Mouse (Mus musculus) hindbrain, embryonic 16.5 days (tissue): Measurements from ENCODE around the gene Pkd1l2. TPM values are rescaled to one million over a fixed set of nuclear protein-coding genes. Genes with fewer than 3 reads are reported as not detected.

Source experiments
- ATAC-seq: fragments of 200-750 bp; cut with Nextera tagmentation; 2 replicates; pipeline ENCODE4 v1.8.0; 2017; ENCODE audit warnings: moderate TSS enrichment, moderate library complexity
- H3K27ac ChIP-seq: fragments of 300-500 bp; sonication (generic); 2 replicates; pipeline ENCODE4 v1.5.1; 2014; ENCODE audit warnings: low read depth, mild to moderate bottlenecking, control low read depth, low read length, moderate library complexity
- H3K27me3 ChIP-seq: fragments of 300-500 bp; sonication (generic); replicated peaks from 2 replicates; pipeline ENCODE4 v1.6.1; 2014; ENCODE audit warnings: low read length; ENCODE audit not compliant: control insufficient read depth, insufficient read depth
- H3K36me3 ChIP-seq: fragments of 300-500 bp; sonication (generic); 2 replicates; pipeline ENCODE4 v1.6.1; 2014; ENCODE audit warnings: mild to moderate bottlenecking, low read length, moderate library complexity, mixed read lengths; ENCODE audit not compliant: control insufficient read depth, insufficient read depth
- H3K4me1 ChIP-seq: fragments of 300-500 bp; sonication (generic); 2 replicates; pipeline ENCODE4 v1.6.1; 2014; ENCODE audit warnings: low read depth, low read length; ENCODE audit not compliant: control insufficient read depth, insufficient read depth
- H3K4me2 ChIP-seq: fragments of 300-500 bp; sonication (generic); 2 replicates; pipeline ENCODE4 v1.6.1; 2014; ENCODE audit warnings: mild to moderate bottlenecking, low read length, control low read depth, moderate library complexity
- H3K4me3 ChIP-seq: fragments of 300-500 bp; sonication (generic); 2 replicates; pipeline ENCODE4 v1.5.1; 2014; ENCODE audit warnings: mild to moderate bottlenecking, low read length, control low read depth, moderate library complexity
- H3K9ac ChIP-seq: fragments of 300-500 bp; sonication (generic); 2 replicates; pipeline ENCODE4 v1.6.1; 2014; ENCODE audit warnings: low read depth, mild to moderate bottlenecking, control low read depth, low read length, moderate library complexity
- H3K9me3 ChIP-seq: fragments of 300-500 bp; sonication (generic); 2 replicates; pipeline ENCODE4 v1.6.1; 2014; ENCODE audit warnings: mild to moderate bottlenecking, low read length, moderate library complexity; ENCODE audit not compliant: control insufficient read depth
- WGBS: fragments of 180-500 bp; shearing (Covaris S2); extraction: QIAGEN DNeasy Blood & Tissue Kit; methylation state at CpG from one replicate; pipeline ENCODE4 v1.1.7; 2014; 5-methylcytosine and 5-hydroxymethylcytosine counted together
- polyA plus RNA-seq: library from polyadenylated mRNA; unstranded; fragments of >200 nt; fragmentation: Nextera tagmentation; extraction: Ambion mirVana; gene quantifications from 2 replicates; pipeline ENCODE4 v1.2.1, GENCODE M21; 2015

The Pkd1l2 gene
- polyA plus RNA-seq, 1 experiment from 2014 or later: 0.05 TPM

DNA sequence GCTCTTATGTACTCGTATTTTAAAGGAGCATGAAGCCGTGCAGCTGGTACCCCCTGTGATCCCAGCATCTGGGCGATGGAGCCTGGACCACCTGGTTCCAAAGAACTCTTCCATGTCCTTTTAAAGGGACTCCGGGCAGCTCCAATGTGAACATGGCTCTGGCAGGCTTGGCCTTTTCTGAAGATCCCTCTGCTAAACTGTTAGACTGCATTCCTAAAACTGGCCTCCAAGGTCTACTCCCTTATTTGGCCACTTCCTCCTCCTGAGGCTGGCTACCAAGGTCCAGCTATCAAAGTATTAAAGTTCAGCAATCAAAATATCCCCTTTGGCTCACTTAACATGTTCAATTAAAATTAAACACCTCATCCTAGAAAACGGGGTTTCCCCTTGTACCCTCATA is 54.6 kb downstream of the Pkd1l2 start:
- H3K27ac ChIP-seq: no peak overlapping the region
- WGBS: 90% methylated on average over 5 of the region's 5 CpGs
- no peak overlapping the region for H3K4me2 ChIP-seq
- H3K9me3 ChIP-seq: no peaks in the 10 kb centered on the region
- H3K27me3 ChIP-seq: no peaks in the 10 kb centered on the region
- H3K4me3 ChIP-seq: no peak overlapping the region
- H3K9ac ChIP-seq: no peak overlapping the region
- H3K4me1 ChIP-seq: no peaks in the 10 kb centered on the region
- H3K36me3 ChIP-seq: no peaks in the 10 kb centered on the region
- no peak for ATAC-seq

DNA sequence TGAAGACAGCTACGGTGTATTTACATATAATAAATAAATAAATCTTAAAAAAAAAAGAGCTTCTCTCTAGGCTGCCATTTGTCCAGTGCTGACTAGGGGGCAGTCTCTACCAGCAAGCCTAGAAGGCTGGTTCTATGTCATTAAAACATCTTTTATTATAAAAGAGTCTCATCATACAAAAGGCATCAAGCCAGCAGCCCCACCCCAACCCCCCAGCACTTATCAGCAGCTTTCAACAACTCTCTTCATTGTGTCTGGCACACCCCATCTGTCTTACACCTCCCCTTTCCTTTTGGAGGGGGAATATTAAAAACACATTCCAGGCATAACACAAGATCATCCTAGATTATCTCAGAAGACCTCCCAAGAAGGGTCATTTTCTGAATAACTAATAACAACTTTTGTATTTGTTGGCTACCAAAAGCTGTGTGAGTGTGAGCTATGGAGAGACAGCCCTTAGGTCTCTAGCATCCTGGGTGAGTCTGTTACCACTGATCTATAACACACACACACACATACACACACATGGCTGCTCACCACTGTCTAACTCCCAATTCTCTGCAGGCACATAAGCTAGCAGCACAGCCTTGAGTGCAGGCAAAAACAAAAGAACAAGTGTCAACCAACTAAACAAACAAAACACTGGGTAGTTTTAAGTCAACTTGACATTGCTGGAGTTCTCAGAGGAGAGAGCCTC is 59.8 kb downstream of the Pkd1l2 start:
- no peaks in the 10 kb centered on the region for H3K36me3 ChIP-seq
- H3K9me3 ChIP-seq: no peaks in the 10 kb centered on the region
- H3K4me1 ChIP-seq: no peaks in the 10 kb centered on the region
- 70% methylated on average over 1 of the region's 1 CpGs for WGBS
- H3K4me2 ChIP-seq: no peak overlapping the region
- ATAC-seq: no peak
- H3K4me3 ChIP-seq: no peak overlapping the region
- no peak overlapping the region for H3K9ac ChIP-seq
- H3K27ac ChIP-seq: no peak overlapping the region
- H3K27me3 ChIP-seq: no peaks in the 10 kb centered on the region

DNA sequence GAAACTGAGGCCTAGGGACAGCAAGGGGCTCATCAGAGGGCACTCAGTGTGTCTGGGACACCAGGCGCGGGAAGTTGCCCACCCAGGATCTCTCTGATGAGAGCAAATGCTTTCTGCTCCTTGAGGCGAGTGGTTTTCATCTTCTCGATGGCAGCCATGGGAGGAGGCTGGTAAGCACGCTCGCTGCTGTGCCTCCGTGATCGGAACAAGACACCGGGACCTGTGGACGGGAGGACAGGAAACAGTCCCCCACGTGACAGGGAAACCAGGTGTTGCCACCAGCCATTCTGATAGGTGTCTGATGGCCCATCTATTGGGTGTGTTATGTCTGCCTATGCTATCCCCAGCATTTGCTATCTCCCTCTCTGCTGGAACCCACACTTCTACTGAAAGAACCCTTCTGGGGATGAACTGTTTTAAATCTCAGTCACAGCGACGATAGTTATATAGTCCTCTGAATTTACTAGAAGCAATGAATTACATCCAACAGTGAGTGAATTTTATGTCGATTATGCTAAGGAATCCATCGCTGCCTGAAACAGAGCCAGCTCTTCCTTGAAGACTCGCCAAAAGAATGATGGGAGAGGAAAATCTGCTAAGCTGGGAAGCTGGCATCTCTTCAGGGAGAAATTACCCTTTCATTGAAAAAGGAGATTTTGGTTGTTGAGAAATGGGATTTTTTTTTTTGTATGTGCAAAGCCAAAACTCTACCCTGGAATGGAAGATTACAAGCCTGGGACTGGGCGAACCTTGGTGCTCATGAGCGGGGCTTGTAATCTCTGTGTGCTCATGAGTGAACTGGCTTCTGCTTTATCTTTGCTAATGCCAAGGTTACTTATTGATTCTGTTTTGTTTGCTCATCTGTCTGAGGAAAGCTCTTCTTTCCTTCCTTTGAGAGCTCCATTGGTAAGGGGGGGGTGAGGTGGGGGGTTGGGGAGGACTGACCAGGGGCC is 62.6 kb downstream of the Pkd1l2 start:
- Histone ChIP-seq H3K36me3 (no peaks in the 10 kb centered on the region), H3K27ac (no peak overlapping the region), H3K27me3 (no peaks in the 10 kb centered on the region), H3K4me3 (no peak overlapping the region), H3K9me3 (no peaks in the 10 kb centered on the region), H3K4me2 (no peak overlapping the region), H3K4me1 (no peaks in the 10 kb centered on the region), H3K9ac (no peak overlapping the region)
- 83% methylated on average over 18 of the region's 18 CpGs for WGBS
- ATAC-seq: no peak

DNA sequence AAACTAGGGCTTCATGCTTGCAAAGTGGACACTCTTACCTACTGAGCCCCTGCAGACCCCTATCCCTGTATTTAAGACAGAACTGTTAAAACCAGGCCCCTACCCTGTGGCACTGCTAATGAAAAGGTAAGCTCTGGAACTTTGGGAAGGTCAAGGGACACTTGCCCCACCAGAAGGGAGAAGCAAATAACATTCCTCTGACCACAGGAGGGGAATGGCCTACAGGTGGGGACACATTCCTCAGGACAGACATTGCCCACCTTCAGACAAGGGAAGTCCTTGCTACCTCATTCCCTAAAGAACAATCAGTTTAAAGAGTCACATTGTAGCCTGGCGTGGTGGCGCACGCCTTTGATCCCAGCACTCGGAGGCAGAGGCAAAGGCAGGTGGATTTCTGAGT is 64.4 kb downstream of the Pkd1l2 start:
- ATAC-seq: no peak
- no peaks in the 10 kb centered on the region for H3K9me3 ChIP-seq

DNA sequence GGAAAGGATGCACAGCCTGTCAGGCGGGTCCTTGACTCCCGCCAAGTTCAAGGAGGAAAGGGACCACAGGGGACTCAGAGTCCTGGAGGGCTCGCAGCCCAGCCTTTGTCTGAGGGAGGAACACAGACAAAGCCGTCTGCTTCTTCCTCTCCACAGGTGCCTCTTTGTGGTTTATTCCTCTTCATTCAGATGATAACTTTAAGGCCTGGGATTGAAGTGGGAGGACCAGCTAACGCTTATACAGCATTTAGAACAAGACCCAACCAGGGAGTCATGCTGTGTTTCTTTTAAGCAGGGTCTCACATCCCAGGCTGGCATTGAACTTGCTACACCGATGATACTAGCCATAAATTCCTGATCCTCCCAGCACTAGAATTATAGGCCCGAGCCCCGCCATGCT is 65.2 kb downstream of the Pkd1l2 start:
- Histone ChIP-seq H3K4me1 (no peaks in the 10 kb centered on the region), H3K9ac (no peak overlapping the region), H3K4me3 (no peak overlapping the region), H3K4me2 (no peak overlapping the region), H3K27me3 (no peaks in the 10 kb centered on the region), H3K9me3 (no peaks in the 10 kb centered on the region), H3K27ac (no peak overlapping the region), H3K36me3 (no peaks in the 10 kb centered on the region)
- whole genome bisulfite sequencing: 31% methylated on average over 8 of the region's 8 CpGs
- ATAC-seq: no peak

More for the DNA sequence above, 64.4 kb downstream of the Pkd1l2 start:
- Histone ChIP-seq H3K4me2 (no peak overlapping the region), H3K4me1 (no peaks in the 10 kb centered on the region), H3K27ac (no peak overlapping the region), H3K36me3 (no peaks in the 10 kb centered on the region), H3K27me3 (no peaks in the 10 kb centered on the region), H3K9ac (no peak overlapping the region), H3K4me3 (no peak overlapping the region)
- WGBS: 90% methylated on average over 4 of the region's 4 CpGs

DNA sequence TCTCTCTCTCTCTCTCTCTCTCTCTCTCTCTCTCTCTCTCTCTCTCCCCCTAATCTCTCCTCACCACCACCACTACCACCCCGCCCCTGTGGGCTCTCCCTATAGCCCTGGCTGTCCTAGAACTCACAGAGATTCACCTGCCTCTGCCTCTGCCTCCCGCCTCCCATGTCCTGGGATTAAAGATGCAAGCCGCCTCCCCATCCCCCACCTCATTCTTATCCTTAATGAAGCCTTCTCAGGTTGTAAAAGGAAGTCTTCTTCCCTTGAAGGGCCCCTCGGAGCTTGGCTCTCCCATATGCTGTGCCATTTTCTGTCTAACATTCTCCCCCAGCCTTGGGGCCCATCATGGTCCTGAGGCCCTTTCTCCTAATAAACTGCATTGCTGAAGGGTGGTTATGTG is 66.6 kb downstream of the Pkd1l2 start:
- no peaks in the 10 kb centered on the region for H3K9me3 ChIP-seq
- no peaks in the 10 kb centered on the region for H3K4me1 ChIP-seq
- WGBS: 72% methylated on average over 4 of the region's 4 CpGs
- H3K9ac ChIP-seq: no peak overlapping the region
- no peak overlapping the region for H3K4me3 ChIP-seq
- H3K27ac ChIP-seq: no peak overlapping the region
- no peaks in the 10 kb centered on the region for H3K27me3 ChIP-seq
- H3K4me2 ChIP-seq: no peak overlapping the region
- H3K36me3 ChIP-seq: no peaks in the 10 kb centered on the region
- ATAC-seq: no peak

DNA sequence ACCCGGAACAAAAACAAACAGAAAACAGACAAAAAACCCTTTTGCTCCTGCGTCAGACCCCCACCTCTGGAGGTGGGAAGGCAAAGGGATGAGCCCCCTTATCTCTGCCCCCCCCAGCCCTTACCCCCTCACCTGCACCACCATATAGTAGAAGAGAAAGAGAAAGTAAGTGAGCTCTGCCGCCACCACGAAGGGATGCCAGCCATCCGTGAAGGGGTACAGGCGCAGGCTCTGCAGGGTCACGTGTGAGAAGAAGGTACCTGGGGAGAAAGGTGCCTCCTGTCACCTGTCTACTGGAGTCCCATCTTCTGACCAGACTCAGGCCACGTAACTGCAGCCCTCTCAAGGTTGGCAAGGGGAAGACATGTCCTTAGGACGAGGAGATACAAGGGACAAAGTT is 70.9 kb downstream of the Pkd1l2 start:
- no peak overlapping the region for H3K4me3 ChIP-seq
- no peaks in the 10 kb centered on the region for H3K27me3 ChIP-seq
- no peak for ATAC-seq
- no peaks in the 10 kb centered on the region for H3K36me3 ChIP-seq
- no peaks in the 10 kb centered on the region for H3K4me1 ChIP-seq
- no peak overlapping the region for H3K9ac ChIP-seq
- H3K27ac ChIP-seq: no peak overlapping the region
- H3K9me3 ChIP-seq: no peaks in the 10 kb centered on the region
- WGBS: 88% methylated on average over 9 of the region's 9 CpGs
- no peak overlapping the region for H3K4me2 ChIP-seq

DNA sequence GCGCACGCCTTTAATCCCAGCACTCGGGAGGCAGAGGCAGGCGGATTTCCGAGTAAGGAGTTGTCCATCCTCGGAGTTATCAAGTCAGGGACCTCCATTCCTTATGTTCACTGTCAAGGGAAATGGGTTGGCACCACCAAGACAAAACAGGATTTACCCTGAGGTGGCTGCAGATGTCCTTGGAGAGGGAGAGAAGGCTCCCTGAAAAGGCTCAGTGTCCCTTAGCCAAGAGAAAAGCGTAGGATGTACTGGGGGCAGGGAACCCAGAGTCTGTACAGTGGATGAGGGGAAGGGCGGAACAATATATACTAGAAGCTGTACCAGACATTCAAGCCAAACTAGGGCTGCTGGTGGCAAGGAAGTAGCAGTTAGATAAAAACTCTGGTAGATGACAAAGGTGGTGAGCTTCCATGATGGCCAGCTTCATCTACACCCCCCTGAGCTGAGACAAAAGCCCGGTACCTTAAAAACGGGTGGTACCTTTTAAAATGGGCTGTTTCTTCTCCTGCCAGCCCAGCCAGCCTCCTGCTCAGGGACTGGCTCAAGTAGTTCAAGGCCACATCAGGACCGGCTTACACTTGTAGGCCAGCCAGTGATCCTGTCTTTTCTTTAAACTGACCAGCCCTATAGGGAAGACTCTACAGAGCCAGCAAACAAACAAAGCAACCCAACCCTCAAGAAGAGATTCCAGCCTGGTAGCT is 88.1 kb downstream of the Pkd1l2 start:
- Histone ChIP-seq H3K9ac (peak overlapping the region; percentile 56), H3K27me3 (no peaks in the 10 kb centered on the region), H3K27ac (no peak overlapping the region), H3K36me3 (no peaks in the 10 kb centered on the region), H3K4me2 (peak overlapping the region; percentile 73), H3K4me1 (peaks cover 8% of the 10 kb centered on the region), H3K4me3 (peak overlapping the region; percentile 70), H3K9me3 (no peaks in the 10 kb centered on the region)
- ATAC-seq: no peak
- WGBS: 70% methylated on average over 11 of the region's 11 CpGs
